Mouse (Mus musculus): Measurements from ENCODE around the gene Caps2. TPM values are rescaled to one million over a fixed set of nuclear protein-coding genes. Genes with fewer than 3 reads are reported as not detected.
"Not testable (repeated sequence)": the region's sequence is repeated elsewhere in the genome, so short reads cannot be mapped to it uniquely, and the experiment has no call there.

The Caps2 gene
- polyA plus RNA-seq, 1 experiment from 2014 or later, result 0.10 TPM

DNA sequence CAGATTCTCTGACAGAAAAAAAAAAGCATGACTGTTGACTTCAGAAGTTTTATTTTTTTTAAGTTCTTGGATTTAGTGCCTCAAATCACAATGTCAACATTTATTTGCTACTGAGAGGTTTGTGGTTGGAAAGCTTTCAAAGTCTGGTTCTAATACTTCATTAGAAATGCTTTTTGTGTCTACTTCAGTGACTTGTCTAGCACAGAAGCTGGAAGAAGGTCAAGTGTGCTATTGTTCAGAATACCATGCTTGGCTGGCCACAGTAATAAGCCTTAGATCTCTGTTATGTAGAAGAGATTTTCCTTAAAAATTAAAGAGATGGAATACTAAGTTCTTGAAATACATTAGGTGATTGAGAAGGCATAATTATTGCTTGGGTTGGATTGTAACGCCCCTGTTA, 63.7 kb downstream of the Caps2 start:
- Histone ChIP-seq H3K36me3 (no peaks in the 10 kb centered on the region), H3K4me3 (no peak overlapping the region), H3K27ac (replicated peaks) (no peak overlapping the region), H3K9ac (replicated peaks) (no peak overlapping the region), H3K27me3 (no peaks in the 10 kb centered on the region; the same call in 1 of the 2 replicates), H3K4me2 (replicated peaks) (no peak overlapping the region), H3K9me3 (no peaks in the 10 kb centered on the region), H3K4me1 (no peaks in the 10 kb centered on the region)
- no peak for ATAC-seq (ENCODE audit: low FRiP score, low read depth)
- WGBS, result 67% methylated on average over 1 of the region's 1 CpGs

DNA sequence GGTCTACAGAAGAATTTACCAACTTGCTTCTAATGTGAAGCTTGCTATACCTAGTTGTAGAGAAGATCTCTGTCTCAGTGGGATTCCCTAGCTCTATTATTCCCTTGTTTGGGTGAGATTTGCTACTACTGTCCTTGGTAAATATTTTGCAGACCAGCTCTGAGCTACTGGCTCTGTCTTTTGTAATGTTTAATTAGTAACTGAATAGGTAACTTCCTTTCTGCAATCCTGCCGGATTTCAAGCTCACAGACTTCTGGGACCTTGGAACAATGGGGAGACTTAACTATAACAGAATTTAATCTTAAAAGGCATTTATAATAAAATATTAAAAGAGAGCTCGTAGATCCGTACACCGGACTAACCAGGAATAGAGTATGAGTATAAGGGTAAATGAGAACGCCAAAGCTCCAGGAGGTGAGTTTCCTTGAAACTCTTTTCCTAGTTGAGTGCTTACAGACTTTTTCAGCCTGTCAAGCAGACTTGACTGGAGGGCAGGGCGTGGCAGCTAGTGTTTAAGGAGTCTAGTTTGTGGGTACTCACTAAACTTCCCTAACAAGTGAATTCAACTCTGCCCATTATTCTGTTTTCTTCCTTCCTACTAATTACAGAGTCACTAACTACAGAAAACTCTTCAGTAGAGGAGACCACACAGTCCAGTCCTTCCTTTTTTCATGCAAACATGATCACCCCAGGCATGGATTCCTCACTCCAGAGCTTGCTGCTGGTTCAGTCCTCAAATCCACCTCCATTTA, 65.8 kb downstream of the Caps2 start:
- H3K4me2 ChIP-seq (replicated peaks); H3K27me3 ChIP-seq; H3K36me3 ChIP-seq; H3K4me3 ChIP-seq; H3K9me3 ChIP-seq; H3K4me1 ChIP-seq; H3K9ac ChIP-seq (replicated peaks); H3K27ac ChIP-seq (replicated peaks); ATAC-seq (ENCODE audit: low FRiP score, low read depth): not testable (repeated sequence)
- 43% methylated on average over 6 of the region's 6 CpGs for WGBS

DNA sequence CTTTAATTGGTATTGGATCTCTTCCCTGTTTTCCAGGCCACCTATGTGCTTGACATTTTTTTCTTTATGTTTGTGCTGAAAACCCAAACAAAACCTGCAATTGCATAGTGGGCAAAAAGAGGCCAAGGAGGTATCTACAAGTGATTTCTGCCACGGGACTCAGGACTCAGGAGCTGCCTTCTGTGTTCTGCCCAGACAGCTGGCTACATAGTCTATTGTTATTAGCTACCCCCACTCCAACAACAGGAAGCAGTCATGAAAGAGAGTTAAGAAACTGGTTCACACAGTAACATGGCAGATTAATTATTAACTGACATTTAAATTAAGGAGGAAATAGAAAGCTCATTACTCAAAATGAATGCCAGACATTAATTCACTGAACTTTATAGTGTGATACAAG, 69.3 kb downstream of the Caps2 start:
- 17% methylated on average over 1 of the region's 1 CpGs for WGBS
- H3K4me1 ChIP-seq, result not testable (repeated sequence)

DNA sequence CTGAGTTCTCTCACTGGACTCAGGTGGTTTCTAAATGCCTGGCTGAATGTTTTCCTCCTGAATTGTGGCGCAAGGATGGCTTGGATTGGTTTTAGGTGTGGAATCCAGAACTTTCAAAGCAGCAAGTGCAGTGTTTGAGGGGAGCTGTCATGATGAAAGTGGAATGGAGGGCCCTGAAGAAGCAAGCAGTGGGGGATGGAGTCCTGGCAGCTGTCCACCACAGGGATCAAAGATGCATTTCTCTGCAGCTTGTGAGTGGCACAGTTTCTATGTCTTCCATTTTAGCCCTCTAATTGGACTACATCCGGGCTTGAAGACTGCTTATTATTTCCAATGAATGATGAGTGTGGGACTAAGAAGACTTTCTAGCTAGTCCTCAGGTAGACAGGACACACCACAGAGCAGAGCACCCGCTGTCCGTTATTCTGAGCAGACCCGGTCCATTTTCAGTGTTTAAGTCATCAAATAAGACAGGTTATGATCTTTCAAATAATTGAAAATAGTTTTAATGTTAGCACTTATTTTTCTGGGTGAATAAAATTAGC, 72.0 kb downstream of the Caps2 start:
- H3K27me3 ChIP-seq; H3K9me3 ChIP-seq; ATAC-seq (ENCODE audit: low FRiP score, low read depth); H3K4me1 ChIP-seq; H3K4me3 ChIP-seq; H3K4me2 ChIP-seq (replicated peaks); H3K9ac ChIP-seq (replicated peaks); H3K36me3 ChIP-seq; H3K27ac ChIP-seq (replicated peaks): not testable (repeated sequence)
- 83% methylated on average over 5 of the region's 5 CpGs for WGBS

More for the DNA sequence above, 69.3 kb downstream of the Caps2 start:
- not testable (repeated sequence) for H3K27me3 ChIP-seq; H3K4me2 ChIP-seq (replicated peaks); ATAC-seq (ENCODE audit: low FRiP score, low read depth); H3K9ac ChIP-seq (replicated peaks); H3K36me3 ChIP-seq; H3K27ac ChIP-seq (replicated peaks); H3K4me3 ChIP-seq; H3K9me3 ChIP-seq

DNA sequence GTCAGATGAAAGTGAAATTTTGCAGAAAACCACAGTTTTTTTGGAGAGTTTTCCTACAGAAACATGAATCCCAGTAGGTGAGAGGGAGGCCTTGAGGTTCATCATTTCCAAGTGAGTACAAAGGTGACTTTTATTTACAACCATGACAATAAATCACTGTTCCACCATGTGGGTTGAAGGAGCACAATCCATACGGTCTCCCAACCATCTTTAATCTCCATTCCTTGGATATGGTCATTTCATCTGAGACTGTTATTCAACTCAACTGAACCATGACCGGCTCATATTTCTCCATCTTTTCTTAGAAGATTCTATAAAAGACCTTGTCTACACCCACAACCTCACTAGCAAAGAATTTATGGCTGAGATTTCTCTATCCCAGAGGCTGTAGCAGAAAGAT, 84.9 kb downstream of the Caps2 start:
- WGBS, result 83% methylated on average over 2 of the region's 2 CpGs
- H3K27me3 ChIP-seq, result no peaks in the 10 kb centered on the region

DNA sequence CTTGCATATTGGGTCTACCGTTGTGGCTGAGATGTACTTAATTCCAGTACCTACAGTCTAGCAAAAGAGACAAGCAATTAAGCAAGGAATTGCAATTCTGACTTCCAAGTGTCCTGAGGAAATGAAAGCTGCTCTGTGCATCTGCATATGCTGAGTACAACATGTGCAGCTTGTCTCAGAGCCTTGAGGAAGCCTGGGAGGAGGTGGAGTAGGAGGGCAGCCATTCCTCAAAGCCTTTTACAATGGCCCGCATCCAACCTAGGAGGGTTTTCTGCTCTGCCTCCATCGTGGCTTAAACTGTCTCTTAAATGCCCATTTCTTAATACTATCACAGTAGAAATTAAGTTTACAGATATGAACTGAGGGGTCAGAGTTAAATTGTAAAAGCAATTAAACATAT, 100.0 kb downstream of the Caps2 start:
- no peaks in the 10 kb centered on the region for H3K9me3 ChIP-seq
- ATAC-seq (ENCODE audit: low FRiP score, low read depth), result no peak
- H3K9ac ChIP-seq (replicated peaks), result no peak overlapping the region
- H3K27ac ChIP-seq (replicated peaks), result no peak overlapping the region
- 83% methylated on average over 3 of the region's 3 CpGs for WGBS
- H3K4me3 ChIP-seq, result no peak overlapping the region
- H3K36me3 ChIP-seq, result no peaks in the 10 kb centered on the region
- H3K4me2 ChIP-seq (replicated peaks), result no peak overlapping the region
- no peaks in the 10 kb centered on the region for H3K4me1 ChIP-seq
- 0 out of 2 replicates have a peak, but pooled peaks cover 6% of the 10 kb centered on the region for H3K27me3 ChIP-seq

More for the DNA sequence above, 84.9 kb downstream of the Caps2 start:
- no peak overlapping the region for H3K4me3 ChIP-seq
- H3K4me2 ChIP-seq (replicated peaks), result no peak overlapping the region
- no peak for ATAC-seq (ENCODE audit: low FRiP score, low read depth)
- H3K9me3 ChIP-seq, result no peaks in the 10 kb centered on the region
- no peaks in the 10 kb centered on the region for H3K4me1 ChIP-seq
- H3K27ac ChIP-seq (replicated peaks), result no peak overlapping the region
- H3K9ac ChIP-seq (replicated peaks), result no peak overlapping the region
- no peaks in the 10 kb centered on the region for H3K36me3 ChIP-seq

Other genes starting within 250 kb of the Caps2 start
- gene Krr1, start 191.0 kb upstream of the Caps2 start, polyA plus RNA-seq (2016; fragmentation: Nextera tagmentation; extraction: Ambion mirVana), result 57.6 and 63.7 TPM in 2 replicates
- 0.54 and 0.88 TPM in 2 replicates for gene Glipr1, start 161.0 kb upstream of the Caps2 start, polyA plus RNA-seq (2016; fragmentation: Nextera tagmentation; extraction: Ambion mirVana)
- gene Glipr1l1, start 103.4 kb upstream of the Caps2 start, polyA plus RNA-seq (2016; fragmentation: Nextera tagmentation; extraction: Ambion mirVana), result 0.26 TPM in 1 of 2 replicates, not detected in the other
- not detected in 2 replicates for gene Glipr1l2, start 80.3 kb upstream of the Caps2 start, polyA plus RNA-seq (2016; fragmentation: Nextera tagmentation; extraction: Ambion mirVana)
- not detected in 2 replicates for gene Glipr1l3, start 3.3 kb upstream of the Caps2 start, polyA plus RNA-seq (2016; fragmentation: Nextera tagmentation; extraction: Ambion mirVana)
- gene Kcnc2, start 107.5 kb downstream of the Caps2 start, polyA plus RNA-seq (2016; fragmentation: Nextera tagmentation; extraction: Ambion mirVana), result 2.2 and 2.9 TPM in 2 replicates